Mouse (Mus musculus): ENCODE results near the gene Tfam. TPM values are rescaled to one million over a fixed set of nuclear protein-coding genes. Genes with fewer than 3 reads are reported as not detected.

Gene Tfam
- total and polyA plus RNA-seq, 3 experiments, result 45.8 to 113 (median 108) TPM

DNA sequence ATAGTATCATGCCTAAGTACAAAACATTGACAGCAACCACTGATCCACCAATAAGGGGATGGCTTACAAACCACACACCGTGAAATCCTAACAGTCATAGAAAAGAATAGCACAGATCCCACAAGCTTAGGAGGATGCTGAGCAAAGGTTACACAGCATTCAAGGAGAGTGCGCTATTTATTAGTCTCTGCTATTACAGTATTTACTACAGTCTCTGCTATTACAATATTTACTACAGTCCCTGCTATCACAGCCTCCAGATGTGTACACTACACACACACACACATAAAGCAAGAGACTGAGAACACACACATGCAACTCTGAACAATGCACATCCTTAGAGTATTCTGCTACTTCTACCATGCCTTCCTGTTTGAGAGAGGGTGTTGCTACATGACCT, 29.9 kb upstream of the Tfam start:
- dilution Hi-C loops (cut with MboI; ENCODE audit: extremely low pct_ligation_motif_present, extremely low pct_unique_long_range_greater_than_20kb, low sequenced_read_pairs), result no loop called here
- H3K79me2 ChIP-seq (replicated peaks; ENCODE audit: control insufficient read depth, extremely low read depth, insufficient read depth, poor library complexity, severe bottlenecking), result no peaks in the 10 kb centered on the region
- no peaks in the 10 kb centered on the region for H3K9me3 ChIP-seq (replicated peaks; ENCODE audit: low read length)
- H3K4me3 ChIP-seq (replicated peaks in 1 of 3; ENCODE audit: low read depth in 2 of 3, low read length in 2 of 3, poor library complexity in 1 of 3), result no peak overlapping the region
- H3K4me2 ChIP-seq (ENCODE audit: insufficient read depth, low read depth, poor library complexity, severe bottlenecking), result no peak overlapping the region
- H3K27me3 ChIP-seq (replicated peaks), result no peaks in the 10 kb centered on the region
- H3K27ac ChIP-seq (ENCODE audit: insufficient read depth, low read depth), result no peak overlapping the region
- H3K9ac ChIP-seq (ENCODE audit: insufficient read depth, low read depth), result no peak overlapping the region
- no peaks in the 10 kb centered on the region for H3K36me3 ChIP-seq (replicated peaks in 1 of 2; ENCODE audit: control insufficient read depth in 1 of 2, insufficient read depth in 1 of 2, low read length in 1 of 2)
- H3K4me1 ChIP-seq (ENCODE audit: control insufficient read depth in 1 of 2, insufficient read depth in 2 of 2), result peaks cover 3 to 15% of the 10 kb centered on the region in 2 experiments; a peak in 3 of 4 replicates
- in situ Hi-C loops (cut with MboI; ENCODE audit: low pct_ligation_motif_present, low pct_unique_long_range_greater_than_20kb, low sequenced_read_pairs), result no loop called here
- DNase-seq (ENCODE audit: extremely low read depth), result no peak
- TF ChIP-seq MXI1 (IDR thresholded peaks at IDR 0.05; ENCODE audit: low read depth, low read length), result peak; percentile 98
- no peak for TF ChIP-seq SIN3A (IDR thresholded peaks at IDR 0.05; ENCODE audit: low read length)

DNA sequence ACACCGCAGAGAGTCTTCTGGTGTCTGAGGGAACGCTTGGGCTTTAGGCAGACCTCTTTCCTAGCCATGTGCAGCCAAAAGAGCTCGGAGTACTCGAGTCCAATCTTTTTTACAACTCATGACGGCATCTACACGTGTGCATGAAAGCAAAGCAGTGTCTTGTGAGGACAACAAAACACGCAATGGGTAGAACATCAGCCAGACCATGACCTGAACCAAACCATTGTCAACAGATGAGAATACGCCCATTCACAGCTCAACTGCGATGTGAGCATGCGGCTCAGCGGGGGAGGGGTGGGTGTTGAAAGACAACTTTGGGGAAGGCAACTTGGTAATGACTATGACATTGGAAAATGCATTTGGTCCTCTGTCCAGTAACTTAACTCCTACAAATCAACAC, 29.4 kb upstream of the Tfam start:
- Histone ChIP-seq H3K4me2 (ENCODE audit: insufficient read depth, low read depth, poor library complexity, severe bottlenecking) (no peak overlapping the region), H3K9me3 (replicated peaks; ENCODE audit: low read length) (no peaks in the 10 kb centered on the region), H3K27me3 (replicated peaks) (no peaks in the 10 kb centered on the region), H3K9ac (ENCODE audit: insufficient read depth, low read depth) (no peak overlapping the region), H3K79me2 (replicated peaks; ENCODE audit: control insufficient read depth, extremely low read depth, insufficient read depth, poor library complexity, severe bottlenecking) (no peaks in the 10 kb centered on the region), H3K27ac (ENCODE audit: insufficient read depth, low read depth) (no peak overlapping the region), H3K4me3 (replicated peaks in 1 of 3; ENCODE audit: low read depth in 2 of 3, low read length in 2 of 3, poor library complexity in 1 of 3) (no peak overlapping the region), H3K4me1 (ENCODE audit: control insufficient read depth in 1 of 2, insufficient read depth in 2 of 2) (peaks cover 3 to 20% of the 10 kb centered on the region in 2 experiments; a peak in 3 of 4 replicates), H3K36me3 (replicated peaks in 1 of 2; ENCODE audit: control insufficient read depth in 1 of 2, insufficient read depth in 1 of 2, low read length in 1 of 2) (no peaks in the 10 kb centered on the region)
- DNase-seq (ENCODE audit: extremely low read depth), result no peak
- in situ Hi-C loops (cut with MboI; ENCODE audit: low pct_ligation_motif_present, low pct_unique_long_range_greater_than_20kb, low sequenced_read_pairs) (no loop called here), dilution Hi-C loops (cut with MboI; ENCODE audit: extremely low pct_ligation_motif_present, extremely low pct_unique_long_range_greater_than_20kb, low sequenced_read_pairs) (no loop called here)
- TF ChIP-seq POLR2AphosphoS2 (IDR thresholded peaks at IDR 0.05; ENCODE audit: low read depth, low read length), result no peak
- TF ChIP-seq MAZ (IDR thresholded peaks at IDR 0.05; ENCODE audit: low read depth, low read length), result no peak

DNA sequence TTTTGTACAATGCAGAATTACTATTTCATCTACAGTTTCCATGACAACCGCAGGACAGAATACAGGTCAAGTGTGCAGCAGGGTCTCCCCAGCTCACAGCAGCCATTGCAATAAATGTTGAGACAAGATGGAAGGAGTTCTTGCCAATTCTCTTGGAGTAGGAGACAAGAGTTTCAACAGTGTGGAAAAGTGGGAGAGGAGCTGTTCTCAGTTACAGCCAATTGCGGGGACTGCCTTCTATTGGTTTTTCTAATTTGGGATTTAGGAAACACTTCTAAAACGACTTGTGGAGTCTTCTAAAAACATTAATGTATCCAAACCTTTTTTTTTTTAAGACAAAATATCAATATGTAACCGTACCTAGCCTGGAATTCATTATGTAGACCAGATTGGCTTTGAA, 27.0 kb upstream of the Tfam start:
- dilution Hi-C loops (cut with MboI; ENCODE audit: extremely low pct_ligation_motif_present, extremely low pct_unique_long_range_greater_than_20kb, low sequenced_read_pairs), result no loop called here
- in situ Hi-C loops (cut with MboI; ENCODE audit: low pct_ligation_motif_present, low pct_unique_long_range_greater_than_20kb, low sequenced_read_pairs), result no loop called here
- no peak overlapping the region for H3K9ac ChIP-seq (ENCODE audit: insufficient read depth, low read depth)
- no peaks in the 10 kb centered on the region for H3K79me2 ChIP-seq (replicated peaks; ENCODE audit: control insufficient read depth, extremely low read depth, insufficient read depth, poor library complexity, severe bottlenecking)
- no peak overlapping the region for H3K4me2 ChIP-seq (ENCODE audit: insufficient read depth, low read depth, poor library complexity, severe bottlenecking)
- no peak for DNase-seq (ENCODE audit: extremely low read depth)
- no peaks in the 10 kb centered on the region for H3K27me3 ChIP-seq (replicated peaks)
- TF ChIP-seq BHLHE40 (IDR thresholded peaks at IDR 0.05; ENCODE audit: low read depth, low read length), result no peak
- no peak for TF ChIP-seq ELF1 (IDR thresholded peaks at IDR 0.05; ENCODE audit: low read depth, low read length)
- TF ChIP-seq SIN3A (IDR thresholded peaks at IDR 0.05; ENCODE audit: low read length), result no peak
- TF ChIP-seq HCFC1 (IDR thresholded peaks at IDR 0.05; ENCODE audit: low read depth, low read length), result no peak
- no peak for TF ChIP-seq USF1 (IDR thresholded peaks at IDR 0.05; ENCODE audit: low read depth, low read length)
- no peak for TF ChIP-seq TCF12 (IDR thresholded peaks at IDR 0.05; ENCODE audit: low read depth, low read length)
- no peak for TF ChIP-seq KAT2A (IDR thresholded peaks at IDR 0.05; ENCODE audit: insufficient replicate concordance, low read length)
- no peak for TF ChIP-seq CTCF (conservative IDR thresholded peaks at IDR 0.05 in 1 of 2, IDR thresholded peaks at IDR 0.05 in 1 of 2; ENCODE audit: low read depth in 2 of 2, low read length in 2 of 2)
- no peak for TF ChIP-seq CHD2 (IDR thresholded peaks at IDR 0.05; ENCODE audit: low read length)
- H3K36me3 ChIP-seq (replicated peaks in 1 of 2; ENCODE audit: control insufficient read depth in 1 of 2, insufficient read depth in 1 of 2, low read length in 1 of 2), result peaks cover 0 to 10% of the 10 kb centered on the region in 2 experiments
- H3K9me3 ChIP-seq (replicated peaks; ENCODE audit: low read length), result no peaks in the 10 kb centered on the region
- peaks cover 3 to 37% of the 10 kb centered on the region in 2 experiments; a peak in 3 of 4 replicates for H3K4me1 ChIP-seq (ENCODE audit: control insufficient read depth in 1 of 2, insufficient read depth in 2 of 2)
- H3K4me3 ChIP-seq (replicated peaks in 1 of 3; ENCODE audit: low read depth in 2 of 3, low read length in 2 of 3, poor library complexity in 1 of 3), result no peak overlapping the region
- H3K27ac ChIP-seq (ENCODE audit: insufficient read depth, low read depth), result no peak overlapping the region
